Mouse (Mus musculus) left cerebral cortex, adult 11 months (tissue): ENCODE measurements around the gene Acot3.

Source experiments
- DNase-seq: peaks from one replicate; pipeline ENCODE4 v3.0.0; 2022; ENCODE audit warnings: low spot score

Gene Acot3

GRCm38 (mm10) chr12:84100604-84101492 lies 48.9 kb downstream of the Acot3 start, which contains the start of gene Acot6:
Gene Acot6, plus strand, starts transcription at chr12:84100654.
- DNase-seq = peak; percentile 13

DNA sequence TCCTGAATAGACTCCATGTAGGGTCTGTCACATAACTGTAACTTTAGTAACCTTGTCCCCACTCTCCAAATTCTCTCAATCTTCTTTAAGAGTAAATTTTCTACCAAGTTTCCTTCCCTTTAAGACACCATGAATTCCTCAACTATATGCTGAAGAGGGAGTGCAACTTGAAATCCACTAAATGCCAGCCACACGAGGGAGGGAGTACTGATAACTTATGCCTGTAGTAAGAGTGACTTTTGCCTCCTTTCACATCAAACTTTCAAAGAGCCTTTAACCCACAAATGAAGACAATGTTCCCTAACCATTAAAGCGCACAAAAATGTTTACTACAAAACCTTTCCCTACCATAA lies 49.5 kb downstream of the Acot3 start:
- DNase-seq = no peak

DNA sequence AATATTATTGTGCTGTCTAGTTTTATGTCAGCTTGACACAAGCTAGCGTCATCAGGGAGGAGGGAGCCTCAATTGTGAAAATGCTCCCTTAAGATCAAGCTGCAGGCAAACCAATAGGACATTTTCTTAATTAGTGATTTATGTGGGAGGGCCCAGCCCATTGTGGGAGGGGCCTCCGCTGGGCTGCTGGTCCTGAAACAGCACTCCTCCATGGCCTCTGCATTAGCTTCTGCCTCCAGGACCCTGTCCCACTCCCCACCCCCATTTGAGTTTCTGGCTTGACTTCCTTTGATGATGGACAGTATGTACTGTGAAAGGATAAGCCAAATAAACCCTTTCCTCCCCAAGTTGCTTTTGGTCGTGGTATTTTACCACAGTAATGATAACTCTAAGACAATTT lies 55.1 kb downstream of the Acot3 start:
- DNase-seq = no peak

DNA sequence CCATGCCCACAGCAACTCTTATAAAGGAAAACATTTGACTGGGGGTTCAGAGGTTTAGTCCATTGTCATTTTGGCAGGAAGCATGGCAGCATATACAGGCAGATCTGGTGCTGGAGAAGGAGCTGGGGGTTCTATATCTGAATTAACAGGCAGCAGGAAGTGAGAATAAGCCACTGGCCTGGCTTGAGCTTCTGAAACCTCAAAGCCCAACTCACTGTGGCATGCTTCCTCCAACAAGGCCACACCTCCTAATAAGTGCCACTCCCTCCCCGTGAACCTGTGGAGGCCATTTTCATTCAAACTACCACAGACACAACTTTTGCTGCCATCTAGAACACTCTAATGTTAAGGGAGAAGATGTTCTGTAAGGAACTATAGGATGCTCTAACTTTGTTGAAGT lies 55.7 kb downstream of the Acot3 start:
- DNase-seq = no peak

DNA sequence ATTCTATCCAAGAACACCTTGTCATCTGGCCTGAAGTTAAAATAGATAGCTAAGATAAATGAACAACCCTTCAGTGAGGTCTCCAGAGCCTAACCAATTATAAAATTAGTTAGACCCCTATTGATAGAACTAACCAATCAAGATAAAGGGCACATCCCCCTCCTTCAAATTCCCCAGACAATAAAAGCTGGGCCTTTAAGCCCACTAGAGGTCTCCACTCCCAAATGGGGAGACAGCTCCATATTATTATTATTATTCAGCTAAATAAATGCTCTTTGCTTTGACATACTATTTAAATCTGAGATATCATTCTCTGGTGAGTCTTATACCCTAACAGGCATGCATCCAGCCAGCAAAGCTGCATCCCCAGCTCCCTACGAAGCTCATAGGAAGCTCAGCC lies 58.0 kb downstream of the Acot3 start:
- no peak for DNase-seq
